Mouse (Mus musculus) hindbrain, postnatal 0 days (tissue): ENCODE data around the gene D630003M21Rik. TPM values are rescaled to one million over a fixed set of nuclear protein-coding genes. Genes with fewer than 3 reads are reported as not detected.

Experiments
- ATAC-seq: fragments of 200-750 bp; cut with Nextera tagmentation; 2 replicates; pipeline ENCODE4 v1.8.0; 2017; ENCODE audit warnings: mild to moderate bottlenecking, moderate TSS enrichment, moderate library complexity
- DNase-seq: peaks from one replicate; pipeline ENCODE4 v3.0.0-alpha.2; 2015; ENCODE audit warnings: low spot score
- H3K27ac ChIP-seq: fragments of 300-500 bp; sonication (generic); 2 replicates; pipeline ENCODE4 v1.5.1; 2014; ENCODE audit warnings: mild to moderate bottlenecking
- H3K27me3 ChIP-seq: fragments of 300-500 bp; sonication (generic); 2 replicates; pipeline ENCODE4 v1.6.1; 2014; ENCODE audit warnings: low read length, mixed read lengths; ENCODE audit not compliant: insufficient read depth
- H3K36me3 ChIP-seq: fragments of 300-500 bp; sonication (generic); 2 replicates; pipeline ENCODE4 v1.6.1; 2014; ENCODE audit warnings: low read length, mixed read lengths; ENCODE audit not compliant: insufficient read depth
- H3K4me1 ChIP-seq: fragments of 300-500 bp; sonication (generic); 2 replicates; pipeline ENCODE4 v1.6.1; 2014; ENCODE audit warnings: antibody characterized with exemption, low read length, mixed read lengths; ENCODE audit not compliant: insufficient read depth
- H3K4me2 ChIP-seq: fragments of 300-500 bp; sonication (generic); 2 replicates; pipeline ENCODE4 v1.6.1; 2014; ENCODE audit warnings: low read depth, mild to moderate bottlenecking, low read length, moderate library complexity, mixed read lengths
- H3K4me3 ChIP-seq: fragments of 300-500 bp; sonication (generic); 2 replicates; pipeline ENCODE4 v1.5.1; 2014; ENCODE audit warnings: low read length
- H3K9ac ChIP-seq: fragments of 300-500 bp; sonication (generic); replicated peaks from 2 replicates; pipeline ENCODE4 v1.6.1; 2014; ENCODE audit warnings: mild to moderate bottlenecking, low read length, moderate library complexity, mixed read lengths
- H3K9me3 ChIP-seq: fragments of 300-500 bp; sonication (generic); 2 replicates; pipeline ENCODE4 v1.6.1; 2016; ENCODE audit warnings: low read length, mixed read lengths
- CTCF ChIP-seq: IDR thresholded peaks from 2 replicates; pipeline ENCODE4 v1.5.1; 2016; ENCODE audit warnings: antibody characterized with exemption, control low read depth, low read depth
- WGBS: fragments of 180-500 bp; shearing (Covaris S2); extraction: QIAGEN DNeasy Blood & Tissue Kit; methylation state at CpG from one replicate; pipeline ENCODE4 v1.1.7; 2014; 5-methylcytosine and 5-hydroxymethylcytosine counted together
- polyA plus RNA-seq: library from polyadenylated mRNA; unstranded; fragments of >200 nt; fragmentation: Nextera tagmentation; extraction: Ambion mirVana; gene quantifications from 2 replicates; pipeline ENCODE4 v1.2.1, GENCODE M21; 2015
- total RNA-seq: library from RNA; depleted of rRNA; stranded (reverse); fragments of >200 nt; gene quantifications from 2 replicates; pipeline ENCODE4 v1.2.3, GENCODE M21; 2014

The D630003M21Rik gene
- total and polyA plus RNA-seq, 2 experiments from 2014 or later, result 2.3 to 7.8 TPM

DNA sequence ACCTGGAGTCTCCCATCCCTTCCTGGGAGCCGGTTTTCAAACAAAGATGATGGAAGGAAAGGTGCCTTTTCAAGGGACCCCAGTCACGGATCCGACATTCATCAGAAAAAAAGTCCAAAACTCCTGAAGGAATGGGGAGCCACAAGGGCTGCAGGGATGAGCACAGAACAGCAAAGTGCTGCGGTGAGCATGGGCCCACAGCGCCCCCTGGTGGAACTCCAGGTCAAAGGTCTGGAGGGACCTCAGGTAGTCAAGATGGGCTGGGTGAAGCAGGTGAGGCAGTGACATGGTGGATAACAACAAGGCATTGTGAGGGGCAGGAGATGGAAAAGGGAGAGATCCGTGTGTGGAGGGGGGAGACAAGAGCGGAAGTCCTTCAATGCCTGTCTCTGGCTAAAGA lies 24.9 kb downstream of the D630003M21Rik start:
- peak; percentile 99 for TF ChIP-seq CTCF
- Histone ChIP-seq H3K27me3 (no peaks in the 10 kb centered on the region), H3K36me3 (no peaks in the 10 kb centered on the region), H3K9ac (no peak overlapping the region), H3K27ac (no peak overlapping the region), H3K9me3 (no peaks in the 10 kb centered on the region), H3K4me3 (no peak overlapping the region), H3K4me2 (no peak overlapping the region), H3K4me1 (peaks cover 3% of the 10 kb centered on the region)
- WGBS, result 4% methylated on average over 7 of the region's 7 CpGs
- DNase-seq (peak; percentile 89), ATAC-seq (peak; percentile 72; the same call in 1 of the 2 replicates)

DNA sequence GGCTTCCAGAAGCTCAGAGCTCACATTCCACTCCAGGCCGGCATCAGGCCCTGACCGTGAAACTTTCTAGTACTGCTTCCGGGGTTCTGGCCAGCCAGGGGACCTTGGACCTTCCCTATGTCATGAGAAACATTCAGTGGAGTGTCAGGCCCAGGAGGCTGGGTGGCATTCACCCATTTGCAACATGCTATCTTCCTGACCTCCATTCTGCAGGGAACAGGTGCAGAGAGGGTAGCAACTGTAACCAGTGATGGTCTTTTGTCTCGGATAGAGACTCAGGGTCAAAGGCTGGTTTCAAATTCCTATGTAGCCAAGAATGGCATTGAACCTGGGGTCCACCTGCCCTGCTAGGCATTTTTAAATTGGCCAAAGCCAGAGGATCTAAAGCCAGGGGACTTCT lies 25.3 kb downstream of the D630003M21Rik start:
- Histone ChIP-seq H3K27me3 (no peaks in the 10 kb centered on the region), H3K4me1 (peaks cover 3% of the 10 kb centered on the region), H3K9me3 (no peaks in the 10 kb centered on the region), H3K36me3 (no peaks in the 10 kb centered on the region), H3K27ac (no peak overlapping the region), H3K4me3 (no peak overlapping the region), H3K4me2 (no peak overlapping the region), H3K9ac (no peak overlapping the region)
- WGBS, result 81% methylated on average over 4 of the region's 4 CpGs
- ATAC-seq (no peak), DNase-seq (no peak)
- no peak for TF ChIP-seq CTCF

DNA sequence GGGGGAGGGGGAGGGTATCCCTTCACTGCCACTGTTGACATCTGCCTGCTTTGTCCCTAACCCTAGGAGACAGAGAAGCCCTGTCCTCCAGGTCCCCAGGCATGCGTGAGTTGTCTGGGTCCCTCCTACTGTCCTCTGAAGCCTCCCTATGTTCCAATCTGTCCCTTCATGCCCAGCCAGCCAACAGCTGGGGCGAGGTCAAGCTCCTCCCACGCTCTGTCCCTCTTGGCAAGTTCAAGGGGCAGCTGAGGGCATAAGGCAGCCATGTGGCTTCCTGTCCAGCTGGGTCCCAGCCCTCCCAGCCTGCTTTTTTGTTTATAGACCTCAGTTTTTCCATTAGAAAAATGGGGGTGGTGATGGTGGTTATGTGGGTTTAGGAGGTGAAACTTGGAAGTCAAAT lies 29.7 kb downstream of the D630003M21Rik start:
- Histone ChIP-seq H3K27me3 (no peaks in the 10 kb centered on the region), H3K9ac (no peak overlapping the region), H3K36me3 (no peaks in the 10 kb centered on the region), H3K4me2 (no peak overlapping the region), H3K4me1 (peaks cover 6% of the 10 kb centered on the region; the same call in 1 of the 2 replicates), H3K9me3 (no peaks in the 10 kb centered on the region), H3K27ac (no peak overlapping the region), H3K4me3 (no peak overlapping the region)
- ATAC-seq (no peak), DNase-seq (no peak)
- TF ChIP-seq CTCF, result no peak
- WGBS, result 49% methylated on average over 3 of the region's 3 CpGs

DNA sequence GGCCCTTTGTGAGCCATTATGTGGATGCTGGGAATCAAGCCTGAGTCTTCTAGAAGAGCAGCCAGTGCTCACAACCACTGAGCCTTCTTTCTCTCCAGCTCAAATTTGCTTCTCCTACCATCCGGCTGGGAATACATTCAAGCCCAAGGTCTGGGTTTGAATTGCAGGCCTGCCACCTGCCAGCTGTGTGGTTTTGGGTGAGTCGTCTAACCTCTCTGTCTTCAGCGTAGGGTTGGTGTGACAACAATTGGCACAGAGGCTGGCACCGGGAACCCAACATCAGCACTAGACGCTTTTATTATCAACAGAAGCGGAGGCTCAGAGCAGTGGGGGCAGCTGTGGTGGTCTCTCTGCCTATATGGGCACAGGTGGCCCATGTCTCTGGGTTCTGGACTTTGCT lies 30.2 kb downstream of the D630003M21Rik start:
- no peak overlapping the region for H3K4me2 ChIP-seq
- H3K9ac ChIP-seq, result no peak overlapping the region
- peaks cover 10% of the 10 kb centered on the region for H3K4me1 ChIP-seq
- H3K27ac ChIP-seq, result no peak overlapping the region
- H3K9me3 ChIP-seq, result no peaks in the 10 kb centered on the region
- no peak overlapping the region for H3K4me3 ChIP-seq
- no peak for ATAC-seq
- DNase-seq, result no peak
- TF ChIP-seq CTCF, result no peak
- no peaks in the 10 kb centered on the region for H3K27me3 ChIP-seq
- 89% methylated on average over 6 of the region's 6 CpGs for WGBS
- no peaks in the 10 kb centered on the region for H3K36me3 ChIP-seq

DNA sequence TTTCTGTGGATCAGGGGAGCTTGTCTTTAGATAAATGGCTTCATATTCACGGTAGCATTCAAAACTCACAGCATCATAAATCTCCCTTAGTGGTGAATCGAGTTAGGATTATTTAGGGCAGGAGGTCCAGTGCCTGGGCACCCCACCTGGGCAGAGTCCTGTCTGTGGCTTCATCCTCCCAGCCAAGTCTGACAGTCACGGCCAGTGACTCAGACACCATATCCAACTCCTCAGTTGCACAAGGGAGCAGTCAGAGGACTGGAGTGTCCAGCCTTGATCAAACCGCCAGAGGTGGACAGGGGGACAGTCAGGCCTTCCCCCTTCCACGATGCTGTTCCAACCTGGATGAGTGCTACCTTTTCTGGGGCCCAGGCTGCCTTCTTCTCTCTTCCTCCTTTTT lies 31.1 kb downstream of the D630003M21Rik start:
- Histone ChIP-seq H3K4me3 (no peak overlapping the region), H3K27me3 (no peaks in the 10 kb centered on the region), H3K9me3 (no peaks in the 10 kb centered on the region), H3K4me2 (no peak overlapping the region), H3K4me1 (peaks cover 17% of the 10 kb centered on the region), H3K9ac (no peak overlapping the region), H3K27ac (no peak overlapping the region), H3K36me3 (no peaks in the 10 kb centered on the region)
- DNase-seq, result no peak
- ATAC-seq, result no peak
- WGBS, result 78% methylated on average over 5 of the region's 5 CpGs
- no peak for TF ChIP-seq CTCF

DNA sequence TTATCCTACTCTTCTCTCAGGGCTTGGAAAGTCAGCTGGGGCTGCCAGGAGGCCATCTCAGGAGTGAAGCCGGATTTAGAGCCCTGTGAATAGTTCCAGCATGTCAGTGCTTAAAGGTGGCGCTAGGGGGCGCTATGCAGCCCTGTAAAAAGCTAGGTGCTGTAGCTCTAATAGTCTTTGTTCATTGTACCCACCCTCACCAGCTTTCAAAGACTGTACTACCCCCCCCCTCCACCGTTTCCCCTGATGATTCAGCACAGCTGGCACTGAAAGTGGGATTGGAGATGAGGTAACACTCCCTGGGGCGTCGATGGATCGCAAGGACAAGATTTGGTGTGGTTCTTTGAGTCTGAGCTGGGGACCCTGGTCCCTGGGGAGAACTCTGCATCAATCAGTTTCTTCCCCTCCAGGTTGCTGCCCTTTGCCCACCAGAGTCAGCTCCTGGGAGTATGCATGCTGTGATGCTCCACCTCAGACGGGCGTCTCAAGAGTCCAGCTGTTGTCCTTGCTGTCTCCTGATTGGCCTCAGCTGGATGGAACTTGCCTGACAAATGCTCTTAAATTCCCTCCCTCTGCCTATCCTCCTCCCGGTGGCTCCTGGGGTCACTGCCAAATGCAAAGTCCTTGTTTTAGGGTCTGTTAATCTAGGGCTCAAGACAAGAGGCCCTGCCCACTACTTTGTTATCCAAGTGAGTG lies 33.9 kb downstream of the D630003M21Rik start:
- Histone ChIP-seq H3K9ac (no peak overlapping the region), H3K27ac (peak overlapping the region; percentile 66), H3K36me3 (no peaks in the 10 kb centered on the region), H3K4me2 (no peak overlapping the region), H3K4me1 (peaks cover 17% of the 10 kb centered on the region), H3K27me3 (no peaks in the 10 kb centered on the region), H3K9me3 (no peaks in the 10 kb centered on the region), H3K4me3 (no peak overlapping the region)
- DNase-seq, result peak; percentile 90
- TF ChIP-seq CTCF, result peak; percentile 83
- peak; percentile 68 for ATAC-seq
- 23% methylated on average over 10 of the region's 10 CpGs for WGBS

DNA sequence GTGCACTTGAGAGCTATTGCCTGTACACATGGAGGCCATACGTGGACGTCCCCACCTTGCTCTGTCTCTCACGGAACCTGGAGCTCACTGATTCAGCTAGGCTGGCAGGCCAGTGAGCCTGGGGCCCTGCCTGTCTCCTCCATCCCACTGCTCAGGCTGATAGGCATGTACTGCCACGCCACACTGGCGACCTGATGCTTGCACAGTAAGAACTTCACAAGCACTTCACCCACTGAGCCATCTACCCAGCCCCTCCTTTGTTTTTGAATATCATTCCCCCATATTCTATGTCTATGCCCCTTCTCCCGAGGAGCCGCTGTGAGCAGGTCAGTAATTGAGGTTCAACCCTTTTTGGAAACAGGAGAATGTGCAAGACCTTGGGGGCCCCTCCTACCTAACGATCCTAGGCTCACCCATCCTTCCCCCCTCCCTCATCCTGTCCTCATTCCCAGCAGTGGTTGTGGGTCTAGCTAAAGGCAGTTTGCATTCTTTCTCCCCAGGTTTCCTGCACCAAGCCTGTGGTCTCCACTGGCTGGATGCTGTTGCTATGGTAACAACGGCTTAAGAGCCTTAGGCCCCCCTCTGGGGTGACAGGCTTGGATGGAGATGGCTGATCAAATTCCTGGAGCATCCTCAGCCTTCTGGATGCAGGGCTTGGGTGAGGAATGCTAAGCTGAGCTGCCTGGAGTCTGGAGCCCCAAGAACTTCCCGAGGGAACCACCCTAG lies 35.2 kb downstream of the D630003M21Rik start:
- H3K4me1 ChIP-seq, result peaks cover 17% of the 10 kb centered on the region
- H3K36me3 ChIP-seq, result no peaks in the 10 kb centered on the region
- no peak overlapping the region for H3K4me2 ChIP-seq
- peak overlapping the region; percentile 66 for H3K27ac ChIP-seq
- H3K4me3 ChIP-seq, result no peak overlapping the region
- no peak for TF ChIP-seq CTCF
- H3K27me3 ChIP-seq, result no peaks in the 10 kb centered on the region
- no peak overlapping the region for H3K9ac ChIP-seq
- H3K9me3 ChIP-seq, result no peaks in the 10 kb centered on the region
- DNase-seq (peak; percentile 84), ATAC-seq (peak; percentile 69)
- 20% methylated on average over 10 of the region's 10 CpGs for WGBS
